8 mouse cellular contexts compared by ENCODE assay signal in genomic region chr11:31672170-31672563, GRCm38 (mm10). TPM values are rescaled to one million over a fixed set of nuclear protein-coding genes. Genes with fewer than 3 reads are reported as not detected.
DNase-seq lines count a peak whose midpoint lies in the region; ATAC-seq and TF ChIP-seq lines count a peak whose summit lies in the region.

No protein-coding gene starts in this region.

- no peak for TF ChIP-seq CTCF in heart, adult 2 months (IDR thresholded peaks at IDR 0.05)
- TF ChIP-seq CTCF in C2C12 (IDR thresholded peaks at IDR 0.05; ENCODE audit: control insufficient read depth, insufficient read depth, insufficient read length), result no peak

- peak overlapping the region; percentile 63 for H3K9ac ChIP-seq in heart, adult 2 months (ENCODE audit: low read depth, low read length)
- H3K9ac ChIP-seq in forebrain, embryonic 13.5 days, result peak overlapping the region; percentile 95
- H3K9ac ChIP-seq in liver, embryonic 13.5 days, result peak overlapping the region; percentile 88

- H3ac ChIP-seq in C2C12 (ENCODE audit: control insufficient read depth, insufficient read length, low read depth), result peak overlapping the region; percentile 70

- H3K4me3 ChIP-seq in heart, adult 2 months, result peak overlapping the region; percentile 92
- H3K4me3 ChIP-seq in C2C12 (ENCODE audit: insufficient read depth, poor library complexity, severe bottlenecking), result peak overlapping the region; percentile 64
- H3K4me3 ChIP-seq in forebrain, embryonic 13.5 days, result peak overlapping the region; percentile 94
- peak overlapping the region; percentile 87 for H3K4me3 ChIP-seq in liver, embryonic 13.5 days (replicated peaks)

- peaks cover 3% of the 10 kb centered on the region for H3K4me1 ChIP-seq in heart, adult 2 months (ENCODE audit: control insufficient read depth, insufficient read depth, low read length)
- H3K4me1 ChIP-seq in forebrain, embryonic 13.5 days, result peaks cover 24% of the 10 kb centered on the region
- peaks cover 35% of the 10 kb centered on the region for H3K4me1 ChIP-seq in liver, embryonic 13.5 days (replicated peaks)

- no peaks in the 10 kb centered on the region for H3K36me3 ChIP-seq in heart, adult 2 months (ENCODE audit: control insufficient read depth, insufficient read depth, low read length)
- H3K36me3 ChIP-seq in C2C12 (ENCODE audit: control insufficient read depth, insufficient read depth), result peaks cover 15% of the 10 kb centered on the region
- H3K36me3 ChIP-seq in forebrain, embryonic 13.5 days (ENCODE audit: poor library complexity, severe bottlenecking), result peaks cover 27% of the 10 kb centered on the region
- peaks cover 19% of the 10 kb centered on the region for H3K36me3 ChIP-seq in liver, embryonic 13.5 days

- peaks cover 5% of the 10 kb centered on the region for H3K79me3 ChIP-seq in C2C12 (ENCODE audit: low read depth)

- H3K27me3 ChIP-seq in heart, adult 2 months (ENCODE audit: control insufficient read depth, insufficient read depth, low read length), result no peaks in the 10 kb centered on the region
- no peaks in the 10 kb centered on the region for H3K27me3 ChIP-seq in C2C12 (ENCODE audit: control insufficient read depth, insufficient read depth, insufficient read length)
- H3K27me3 ChIP-seq in forebrain, embryonic 13.5 days, result no peaks in the 10 kb centered on the region
- no peaks in the 10 kb centered on the region for H3K27me3 ChIP-seq in liver, embryonic 13.5 days

- TF ChIP-seq POLR2A in heart, adult 2 months (IDR thresholded peaks at IDR 0.05; ENCODE audit: insufficient read depth, low read depth, low read length), result no peak

- TF ChIP-seq EP300 in heart, adult 2 months (IDR thresholded peaks at IDR 0.05; ENCODE audit: insufficient read depth, low read depth, low read length), result no peak

- peak overlapping the region; percentile 62 for H3K4me2 ChIP-seq in forebrain, embryonic 13.5 days
- peak overlapping the region; percentile 87 for H3K4me2 ChIP-seq in liver, embryonic 13.5 days

- peak overlapping the region; percentile 81 for H3K27ac ChIP-seq in heart, adult 2 months
- no peak overlapping the region for H3K27ac ChIP-seq in forebrain, embryonic 13.5 days
- H3K27ac ChIP-seq in liver, embryonic 13.5 days, result no peak overlapping the region

- no peak for DNase-seq in heart, adult 2 months
- no peak for DNase-seq in heart, postnatal 25 days (ENCODE audit: low spot score)
- DNase-seq in liver, embryonic 13.5 days, result no peak
- DNase-seq in ovary, postnatal 36 days (ENCODE audit: low spot score), result no peak
- DNase-seq in layer of hippocampus, postnatal 36 days, result no peak

- no peaks in the 10 kb centered on the region for H3K9me3 ChIP-seq in forebrain, embryonic 13.5 days (replicated peaks)
- no peaks in the 10 kb centered on the region for H3K9me3 ChIP-seq in liver, embryonic 13.5 days (replicated peaks)

- H3K79me2 ChIP-seq in heart, adult 2 months (replicated peaks; ENCODE audit: control insufficient read depth, insufficient read depth, low read length), result no peaks in the 10 kb centered on the region; the same call in none of the 2 replicates
- peaks cover 26% of the 10 kb centered on the region for H3K79me2 ChIP-seq in C2C12 (ENCODE audit: control insufficient read depth, insufficient read depth)

- 12% methylated on average over 9 of the region's 9 CpGs for WGBS in heart, adult 2 months
- WGBS in forebrain, embryonic 13.5 days, result 10% methylated on average over 9 of the region's 9 CpGs
- 13% methylated on average over 9 of the region's 9 CpGs for WGBS in liver, embryonic 13.5 days (ENCODE audit: insufficient replicate concordance)

- ATAC-seq in forebrain, embryonic 13.5 days, result peak; percentile 64
- no peak for ATAC-seq in liver, embryonic 13.5 days (ENCODE audit: low read depth)
- no peak for ATAC-seq in monocyte, adult 5-6 weeks (replicated peaks; ENCODE audit: insufficient number of reproducible peaks, low FRiP score, low TSS enrichment, poor library complexity, severe bottlenecking)

- intact Hi-C loops in heart, adult 2 months (cut with DNase I), result loop anchor here (1.0 to 10.0 kb wide), 2 partner anchors 198 to 463 kb away; no protein-coding TSS in a partner anchor
- intact Hi-C loops in heart, postnatal 25 days (cut with DNase I), result no loop called here

TF ChIP-seq in C2C12, 6 proteins besides CTCF, POLR2A, EP300 and RAD21:
- TF ChIP-seq FOSL1 (IDR thresholded peaks at IDR 0.05; ENCODE audit: insufficient read depth, low read length, poor library complexity, severe bottlenecking), result no peak
- TF ChIP-seq MYOG (IDR thresholded peaks at IDR 0.05; ENCODE audit: control insufficient read depth, extremely low read depth, insufficient read length), result no peak
- TF ChIP-seq USF1 (IDR thresholded peaks at IDR 0.05; ENCODE audit: low read depth), result no peak
- no peak for TF ChIP-seq CEBPB (IDR thresholded peaks at IDR 0.05; ENCODE audit: low read depth)
- no peak for TF ChIP-seq MAX (IDR thresholded peaks at IDR 0.05)
- no peak for TF ChIP-seq MYOD1 (IDR thresholded peaks at IDR 0.05; ENCODE audit: control insufficient read depth, insufficient read length, low read depth)

RNA-seq across cellular contexts. Expression of gene Bod1, which starts 0.5 kb away (rescaled TPM):
- total RNA-seq in heart, adult 2 months (2021), result 100 to 1,000 TPM; 125 to 140 TPM
- 105 and 181 TPM in 2 replicates for polyA plus RNA-seq in heart, adult 2 months (2012; rRNA removed)
- 100 to 1,000 TPM; 115 to 121 TPM for total RNA-seq in heart, postnatal 25 days (2021)
- 90.4 TPM for polyA plus RNA-seq in C2C12 (2012; fragmentation: generic; extraction: Trizol)
- 153 and 157 TPM in 2 replicates for polyA plus RNA-seq in forebrain, embryonic 13.5 days (2015; fragmentation: Nextera tagmentation; extraction: Ambion mirVana)
- polyA plus RNA-seq in liver, embryonic 13.5 days (2015; fragmentation: Nextera tagmentation; extraction: Ambion mirVana), result 14.5 and 15.8 TPM in 2 replicates
- 10.8 to 18.3 TPM (median 12.3 TPM) in 3 replicates for total RNA-seq in monocyte, adult 5-6 weeks (2017)
- 100 to 1,000 TPM in 1 of 2 experiments, 10 to 100 TPM in 1; 96.5 to 101 TPM for total RNA-seq in layer of hippocampus, postnatal 36 days (2021)
